Mouse (Mus musculus): ENCODE measurements around the gene Hdhd5.

DNA sequence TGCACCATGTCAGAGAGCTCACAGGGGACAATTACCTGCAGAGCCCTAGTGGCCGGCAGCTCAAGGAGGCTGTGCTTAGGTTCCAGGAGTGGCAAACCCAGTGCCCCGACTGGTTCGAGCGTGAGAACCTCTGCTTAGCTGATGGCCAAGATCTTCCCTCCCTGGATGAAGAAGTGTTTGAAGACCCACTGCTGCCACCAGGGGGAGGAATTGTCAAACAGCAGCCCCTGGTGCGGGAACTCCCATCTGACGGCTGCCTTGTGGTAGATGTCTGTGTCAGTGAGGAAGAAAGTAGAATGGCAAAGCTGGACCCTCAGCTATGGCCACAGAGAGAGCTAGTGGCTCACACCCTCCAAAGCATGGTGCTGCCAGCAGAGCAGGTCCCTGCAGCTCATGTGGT is 49.6 kb downstream of the Hdhd5 start:
- peak; percentile 35; the same call in 1 of the 2 replicates for TF ChIP-seq CTCF (IDR thresholded peaks at IDR 0.05; ENCODE audit: borderline replicate concordance, control insufficient read depth, extremely low read depth, insufficient read depth, low read length, poor library complexity)
- TF ChIP-seq POLR2A (IDR thresholded peaks at IDR 0.05; ENCODE audit: control insufficient read depth, extremely low read depth, insufficient read depth, low read length, poor library complexity), result no peak
